Mouse (Mus musculus) kidney, adult 2 months (tissue): ENCODE measurements at regions not wholly inside any gene's neighbourhood (a gene's known extent, or its start where the extent isn't known, plus 50 kb on each side); places are given as distances from the start of the nearest gene placed in this dataset.

Experiments used
- CTCF ChIP-seq: fragments of 200-500 bp; conservative IDR thresholded peaks from 2 replicates; pipeline ENCODE4 v1.5.1; 2011; ENCODE audit warnings: low read depth, mild to moderate bottlenecking, control low read depth, low read length, moderate library complexity, mixed read lengths; ENCODE audit not compliant: insufficient read depth, insufficient read length
- POLR2A ChIP-seq: fragments of 200-500 bp; IDR thresholded peaks from one replicate; pipeline ENCODE4 v1.6.1; 2011; ENCODE audit warnings: low read depth, low read length, control low read depth

DNA sequence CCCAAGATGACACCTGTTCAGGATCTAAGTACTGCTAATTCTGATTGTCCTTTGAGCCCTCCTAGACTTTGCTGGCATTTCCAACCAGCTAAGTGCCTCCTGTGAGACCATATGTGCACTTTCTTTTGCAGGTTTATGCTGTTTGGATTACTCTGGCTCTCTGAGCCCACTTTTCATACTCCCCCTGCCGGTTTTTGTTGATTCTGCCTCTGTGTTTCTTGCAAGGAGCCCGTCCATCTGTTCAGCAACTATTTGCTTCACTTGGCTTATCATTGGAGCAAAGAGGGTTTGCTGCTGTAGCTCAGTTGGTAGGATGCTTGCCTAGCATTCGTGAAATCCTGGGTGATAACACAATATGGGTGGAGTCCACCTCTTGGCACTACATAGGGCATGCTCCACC is 52.8 kb upstream of the Cldn5 start:
- TF ChIP-seq CTCF (no peak), POLR2A (no peak)
